Mouse (Mus musculus): ENCODE measurements around the gene Hebp2. TPM values are rescaled to one million over a fixed set of nuclear protein-coding genes. Genes with fewer than 3 reads are reported as not detected.

Gene Hebp2
- polyA plus RNA-seq, 1 experiment, result 0.44 TPM

GRCm38 (mm10) chr10:18493010-18493894 lies 52.6 kb downstream of the Hebp2 start:
- Histone ChIP-seq H3K27ac (ENCODE audit: insufficient read depth, low read depth, low read length) (no peak overlapping the region), H3K4me3 (ENCODE audit: insufficient read depth, low read length) (no peak overlapping the region), H3K4me1 (ENCODE audit: control insufficient read depth, insufficient read depth, low read length) (no peaks in the 10 kb centered on the region)
- no peak for TF ChIP-seq CTCF (IDR thresholded peaks at IDR 0.05; ENCODE audit: low read depth, low read length)
- no peak for TF ChIP-seq POLR2A (IDR thresholded peaks at IDR 0.05; ENCODE audit: borderline replicate concordance, low read depth, low read length)

- H3K27ac ChIP-seq (ENCODE audit: insufficient read depth, low read depth, low read length), result no peak overlapping the region
- H3K4me1 ChIP-seq (ENCODE audit: control insufficient read depth, insufficient read depth, low read length), result no peaks in the 10 kb centered on the region
- H3K4me3 ChIP-seq (ENCODE audit: insufficient read depth, low read length), result no peak overlapping the region
- no peak for TF ChIP-seq CTCF (IDR thresholded peaks at IDR 0.05; ENCODE audit: low read depth, low read length)
Observed at GRCm38 (mm10) chr10:18491952-18492351, 53.9 kb downstream of the Hebp2 start.

GRCm38 (mm10) chr10:18489936-18490335 lies 55.9 kb downstream of the Hebp2 start:
- Histone ChIP-seq H3K27ac (ENCODE audit: insufficient read depth, low read depth, low read length) (no peak overlapping the region), H3K4me1 (ENCODE audit: control insufficient read depth, insufficient read depth, low read length) (no peaks in the 10 kb centered on the region), H3K4me3 (ENCODE audit: insufficient read depth, low read length) (no peak overlapping the region)
- no peak for TF ChIP-seq CTCF (IDR thresholded peaks at IDR 0.05; ENCODE audit: low read depth, low read length)
- TF ChIP-seq POLR2A (IDR thresholded peaks at IDR 0.05; ENCODE audit: borderline replicate concordance, low read depth, low read length), result no peak

Other genes starting within 250 kb of the Hebp2 start
- 0.20 TPM in 1 of 2 replicates, not detected in the other for gene Nhsl1, start 227.1 kb downstream of the Hebp2 start, polyA plus RNA-seq (2012; ENCODE audit: insufficient read depth, insufficient read length, missing spikeins)
- gene Arfgef3, start 197.9 kb upstream of the Hebp2 start, polyA plus RNA-seq (2012; ENCODE audit: insufficient read depth, insufficient read length, missing spikeins), result 1.9 and 2.0 TPM in 2 replicates
- not detected in 2 replicates for gene Gm4922, start 240.7 kb upstream of the Hebp2 start, polyA plus RNA-seq (2012; ENCODE audit: insufficient read depth, insufficient read length, missing spikeins)

Data from bone marrow macrophage, adult 2 months (primary cell).